Mouse (Mus musculus) left cerebral cortex, postnatal 4 days (tissue): ENCODE results near the gene C1qc. TPM values are rescaled to one million over a fixed set of nuclear protein-coding genes. Genes with fewer than 3 reads are reported as not detected.

ENCODE experiments used
- DNase-seq: peaks from one replicate; pipeline ENCODE4 v3.0.0-alpha.2; 2022
- intact Hi-C: fragments of 180-260 bp; cut with DNase I; formaldehyde crosslinking; loops from one replicate; pipeline ENCODE4 v1.15.1; 2025
- total RNA-seq, 2 experiments: library from RNA; stranded (reverse); gene quantifications; 2 replicates each; pipeline ENCODE4 v1.2.3; 2021

The C1qc gene
- total RNA-seq, result 10 to 100 TPM; 11.3 to 14.8 TPM

DNA sequence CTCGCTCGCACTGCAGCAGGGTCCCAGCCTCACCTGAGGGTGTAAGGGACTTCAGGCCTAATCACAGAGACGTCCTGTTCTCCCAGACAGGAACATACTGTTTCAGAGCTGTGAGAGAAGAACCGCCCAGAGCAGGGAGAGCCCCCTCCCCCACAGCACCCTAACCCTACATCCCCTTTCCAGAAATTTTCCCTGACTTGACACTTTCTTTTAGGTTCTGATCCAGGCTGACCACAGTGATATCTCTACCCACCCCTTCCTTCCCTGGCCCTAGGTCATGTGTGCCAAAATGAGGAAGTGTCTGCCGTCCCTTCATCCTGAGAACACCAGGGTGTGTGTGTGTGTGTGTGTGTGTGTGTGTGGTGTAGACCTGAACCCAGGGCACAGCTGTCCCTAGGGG is at the start of gene C1qc:
Gene C1qc, minus strand, starts transcription at position 255 of the 400 bp plus-strand sequence.
- intact Hi-C loops, result loop anchor here (5.0 to 10.0 kb wide), 2 partner anchors 84 to 412 kb away; no protein-coding TSS in a partner anchor

GRCm38 (mm10) chr4:136937935-136938334 is 45.1 kb upstream of the C1qc start:
- no peak for DNase-seq
- intact Hi-C loops, result no loop called here

More for the DNA sequence above, at the start of gene C1qc:
- no peak for DNase-seq

DNA sequence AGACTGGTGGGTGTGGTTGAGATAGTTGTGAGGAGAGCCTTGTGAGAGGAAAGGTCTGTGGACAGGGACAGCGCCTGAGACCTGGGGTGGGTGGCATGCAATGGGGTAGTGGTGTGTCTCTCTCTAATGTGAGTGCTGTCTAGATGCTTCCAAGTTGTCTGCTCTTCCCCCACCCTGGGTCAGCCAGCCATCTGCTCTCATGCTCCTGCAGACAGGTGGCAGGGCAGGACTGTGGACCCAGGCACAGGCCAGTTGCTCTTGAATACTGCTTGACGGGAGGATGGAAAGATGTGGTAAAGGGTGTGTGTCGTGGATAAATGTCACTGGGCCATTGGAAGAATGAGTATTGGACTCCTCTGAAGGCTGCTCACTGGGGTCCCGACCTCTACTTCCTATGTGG is 44.5 kb upstream of the C1qc start:
- intact Hi-C loops, result no loop called here
- no peak for DNase-seq

DNA sequence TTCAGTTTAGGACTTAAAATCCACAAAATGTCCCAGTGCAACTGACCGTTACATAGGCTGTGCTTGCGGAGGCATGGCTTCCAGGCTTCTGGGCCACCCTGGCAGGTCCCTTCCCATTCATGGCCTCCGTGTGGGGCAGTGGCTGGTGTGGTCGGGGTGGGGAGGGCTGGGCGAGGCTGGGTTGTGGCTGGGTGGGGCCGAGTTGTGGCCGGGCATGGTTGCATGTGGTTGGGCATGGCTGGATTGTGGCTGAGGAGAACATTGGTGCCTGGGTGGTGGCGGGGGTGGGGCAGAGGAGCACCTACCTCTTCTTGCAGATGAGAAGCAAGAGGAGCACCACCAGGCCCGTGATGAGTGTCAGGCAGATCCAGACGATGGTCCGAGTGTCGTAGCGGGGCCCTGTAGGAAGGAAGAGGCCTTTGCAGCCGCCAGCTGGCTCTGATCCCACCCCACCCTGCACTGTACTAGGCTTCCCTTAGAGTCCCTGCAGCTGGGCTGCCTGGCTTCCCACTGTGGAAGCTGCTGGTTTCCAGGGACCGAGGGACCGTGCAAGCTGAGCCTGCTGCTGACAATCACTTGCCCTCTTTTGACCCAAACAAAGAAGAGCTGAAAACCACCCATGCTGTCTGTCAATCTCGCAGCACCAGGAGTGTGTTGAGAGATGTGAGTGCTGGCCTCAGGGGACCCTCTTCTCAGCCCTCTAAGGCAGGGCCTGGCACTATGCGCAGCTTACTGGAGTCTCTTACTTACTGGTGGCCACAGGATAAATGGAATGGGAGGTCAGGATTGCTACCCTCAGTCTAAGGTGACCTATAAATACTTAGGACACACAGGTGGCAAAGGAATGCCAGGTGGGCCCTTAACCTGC is 42.1 kb upstream of the C1qc start:
- intact Hi-C loops, result no loop called here
- no peak for DNase-seq

DNA sequence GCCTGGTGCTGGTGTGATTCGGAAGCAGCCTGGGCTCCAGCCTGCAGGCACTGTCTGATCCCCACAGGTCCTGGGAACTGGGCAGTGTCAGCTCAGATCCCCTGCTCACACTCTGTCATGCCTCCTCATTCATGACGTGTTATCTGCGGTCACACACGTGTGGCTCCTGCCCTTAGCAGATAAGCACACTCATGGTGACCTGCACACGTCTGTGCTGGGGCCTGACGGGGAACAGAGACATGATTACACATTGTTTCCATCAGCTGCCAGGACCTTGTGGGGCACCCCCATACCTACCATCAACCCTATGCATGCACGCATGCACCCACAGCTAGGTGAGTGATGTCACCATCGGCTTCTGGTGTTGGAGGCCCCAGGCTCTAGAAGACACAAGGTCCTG is 37.6 kb upstream of the C1qc start:
- intact Hi-C loops, result no loop called here
- no peak for DNase-seq

DNA sequence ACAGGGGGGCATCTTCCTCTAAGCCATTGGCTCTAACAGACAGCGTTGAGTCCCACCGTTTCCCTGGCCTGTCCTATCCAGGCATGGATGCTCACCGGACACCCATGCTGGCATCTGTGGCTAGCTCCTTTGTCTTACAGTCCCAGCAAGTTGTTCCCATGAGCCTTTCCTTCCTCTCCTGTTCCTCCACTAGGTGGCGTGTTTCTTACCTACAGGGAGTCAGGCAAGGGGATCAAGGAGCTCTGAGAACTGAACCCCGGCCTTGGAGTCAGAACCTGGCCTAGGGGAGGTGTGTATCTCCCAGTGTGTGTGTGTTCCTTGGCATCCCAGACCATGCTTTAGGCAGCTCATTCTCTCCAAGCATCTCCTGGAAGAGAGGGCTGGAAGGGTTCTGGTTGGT is 36.1 kb upstream of the C1qc start:
- intact Hi-C loops, result no loop called here
- no peak for DNase-seq

- intact Hi-C loops, result no loop called here
- DNase-seq, result no peak
Observed at GRCm38 (mm10) chr4:136925804-136926203, 32.9 kb upstream of the C1qc start.

- intact Hi-C loops, result no loop called here
- DNase-seq, result no peak
Observed at GRCm38 (mm10) chr4:136924529-136924928, 31.7 kb upstream of the C1qc start.

GRCm38 (mm10) chr4:136919526-136919925 is 26.7 kb upstream of the C1qc start:
- DNase-seq, result no peak
- intact Hi-C loops, result no loop called here

DNA sequence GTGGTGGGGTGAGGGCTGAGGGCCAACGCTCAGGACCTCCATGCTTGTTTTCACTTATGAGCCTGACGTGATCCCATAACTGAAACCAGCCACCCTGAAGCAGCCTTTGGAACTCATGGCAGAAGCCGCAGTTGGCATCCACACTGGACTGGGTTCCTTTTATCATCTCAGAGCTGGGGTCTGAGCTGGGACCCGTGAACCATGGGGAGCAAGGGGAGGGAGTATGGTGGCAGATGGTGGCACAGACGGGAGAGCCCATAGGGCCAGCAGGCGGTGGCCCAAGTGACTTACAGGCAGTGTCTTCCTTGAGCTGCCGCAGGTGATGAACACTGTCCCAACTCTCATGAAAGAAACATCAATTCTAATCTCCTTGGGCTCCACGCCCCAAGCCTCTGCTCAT is 26.0 kb upstream of the C1qc start:
- peak; percentile 51 for DNase-seq
- intact Hi-C loops, result no loop called here

DNA sequence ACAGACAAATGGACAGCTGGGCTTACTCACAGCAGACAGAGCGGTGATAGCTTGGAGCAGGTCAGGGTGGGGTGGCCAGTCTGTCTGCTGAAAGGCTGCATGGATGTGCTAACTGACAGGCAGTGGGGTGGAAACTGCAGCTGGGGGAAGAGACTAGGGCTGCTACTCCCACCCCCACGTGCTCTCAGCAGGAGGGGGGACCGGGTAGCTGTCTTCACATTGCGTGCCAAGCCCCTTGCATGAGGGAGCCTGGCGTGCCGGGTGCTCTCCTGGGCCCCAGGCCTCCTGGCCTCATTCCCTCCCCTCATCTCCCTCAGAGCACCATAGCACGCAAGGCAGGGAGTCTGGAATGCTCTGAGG is 24.3 kb upstream of the C1qc start:
- intact Hi-C loops, result no loop called here
- DNase-seq, result peak; percentile 55

DNA sequence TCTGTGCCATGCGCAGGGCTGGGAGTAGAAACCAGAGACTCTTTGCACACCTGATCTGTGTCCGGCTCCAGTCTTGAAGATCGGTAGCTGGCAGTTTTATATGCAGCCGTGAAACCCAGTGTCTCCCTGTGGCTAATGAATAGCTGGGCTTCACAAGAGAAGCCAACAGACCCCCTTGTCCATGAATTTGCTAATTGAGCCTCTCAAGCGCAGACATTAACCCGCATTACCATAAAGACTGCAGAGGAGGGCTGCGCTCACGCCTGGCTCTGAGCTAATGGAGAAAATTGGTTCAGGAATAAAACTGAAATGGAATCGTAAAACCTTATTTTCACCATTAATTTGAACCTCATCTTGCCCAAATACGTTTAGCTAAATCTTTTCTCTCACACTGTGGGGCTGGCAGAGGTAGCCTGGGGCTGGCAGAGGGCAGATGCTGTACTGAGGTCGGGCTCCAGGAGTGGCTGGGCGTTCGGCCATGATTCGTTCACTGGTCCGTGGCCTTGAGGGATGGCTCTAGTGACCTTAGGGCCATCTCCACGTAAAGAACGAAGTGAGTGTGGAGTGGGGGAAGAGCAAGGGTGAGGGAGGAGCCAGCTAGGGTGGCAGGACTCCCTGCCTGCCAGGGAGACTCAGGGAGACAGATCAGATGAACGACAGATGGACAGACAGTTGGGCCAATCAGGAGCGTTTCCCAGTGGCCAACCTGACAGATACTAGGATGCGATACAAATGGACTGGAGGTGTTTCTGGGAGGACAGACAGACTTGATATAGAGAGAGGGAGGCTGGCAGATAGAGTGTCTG is 23.7 kb upstream of the C1qc start:
- intact Hi-C loops, result no loop called here
- DNase-seq, result peak; percentile 81

DNA sequence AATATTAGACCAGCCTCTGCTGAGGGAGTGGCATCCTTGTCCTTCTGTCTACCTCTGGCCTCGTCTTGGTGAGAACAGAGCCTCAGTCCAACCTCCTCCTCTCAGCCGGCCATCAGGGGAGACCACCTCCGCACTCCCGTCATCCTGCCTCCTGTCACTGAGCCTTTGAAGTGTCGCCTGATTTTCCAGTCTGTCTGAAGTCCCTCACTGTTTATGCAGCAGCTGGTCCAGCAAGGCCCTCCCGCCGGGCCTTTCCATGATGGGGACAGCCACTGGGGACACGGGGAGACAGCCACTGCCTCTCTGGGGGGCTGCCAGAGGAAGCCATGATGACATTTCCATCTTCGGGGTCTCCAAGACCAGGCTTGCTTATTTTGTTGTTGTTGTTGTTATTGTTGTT is 20.0 kb upstream of the C1qc start:
- intact Hi-C loops, result no loop called here
- peak; percentile 43 for DNase-seq

GRCm38 (mm10) chr4:136911804-136912203 is 18.9 kb upstream of the C1qc start:
- intact Hi-C loops, result no loop called here
- DNase-seq, result no peak

DNA sequence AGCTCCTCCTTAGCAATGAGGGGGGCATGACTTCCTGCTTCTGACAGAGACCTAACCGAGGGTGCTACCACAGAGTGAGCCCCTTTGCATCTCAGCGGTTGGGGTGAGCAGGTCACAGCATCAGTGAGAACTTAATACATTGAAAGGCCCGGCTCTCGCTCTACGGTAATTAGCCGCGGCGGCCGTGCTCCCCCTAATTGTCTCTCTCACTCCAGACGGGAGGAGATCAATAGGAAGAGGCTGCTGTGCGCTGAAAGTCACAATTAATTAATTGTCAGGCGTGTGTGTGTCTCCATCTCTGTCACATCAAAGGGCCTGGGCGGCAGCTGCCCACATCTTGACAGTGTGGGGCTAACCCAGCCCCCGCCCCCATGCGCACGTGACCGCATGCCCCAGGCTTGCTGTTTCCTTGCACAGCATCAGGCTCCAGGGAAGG is 18.4 kb upstream of the C1qc start:
- DNase-seq, result no peak
- intact Hi-C loops, result no loop called here

- DNase-seq, result no peak
- intact Hi-C loops, result loop anchor here (5.0 kb wide), 1 partner anchor 74 kb away; no protein-coding TSS in a partner anchor
Observed at GRCm38 (mm10) chr4:136907809-136908208, 14.9 kb upstream of the C1qc start.

- intact Hi-C loops, result loop anchor here (5.0 kb wide), 1 partner anchor 75 kb away; no protein-coding TSS in a partner anchor
- peak; percentile 58 for DNase-seq
Observed at GRCm38 (mm10) chr4:136907033-136907432, 14.2 kb upstream of the C1qc start.

DNA sequence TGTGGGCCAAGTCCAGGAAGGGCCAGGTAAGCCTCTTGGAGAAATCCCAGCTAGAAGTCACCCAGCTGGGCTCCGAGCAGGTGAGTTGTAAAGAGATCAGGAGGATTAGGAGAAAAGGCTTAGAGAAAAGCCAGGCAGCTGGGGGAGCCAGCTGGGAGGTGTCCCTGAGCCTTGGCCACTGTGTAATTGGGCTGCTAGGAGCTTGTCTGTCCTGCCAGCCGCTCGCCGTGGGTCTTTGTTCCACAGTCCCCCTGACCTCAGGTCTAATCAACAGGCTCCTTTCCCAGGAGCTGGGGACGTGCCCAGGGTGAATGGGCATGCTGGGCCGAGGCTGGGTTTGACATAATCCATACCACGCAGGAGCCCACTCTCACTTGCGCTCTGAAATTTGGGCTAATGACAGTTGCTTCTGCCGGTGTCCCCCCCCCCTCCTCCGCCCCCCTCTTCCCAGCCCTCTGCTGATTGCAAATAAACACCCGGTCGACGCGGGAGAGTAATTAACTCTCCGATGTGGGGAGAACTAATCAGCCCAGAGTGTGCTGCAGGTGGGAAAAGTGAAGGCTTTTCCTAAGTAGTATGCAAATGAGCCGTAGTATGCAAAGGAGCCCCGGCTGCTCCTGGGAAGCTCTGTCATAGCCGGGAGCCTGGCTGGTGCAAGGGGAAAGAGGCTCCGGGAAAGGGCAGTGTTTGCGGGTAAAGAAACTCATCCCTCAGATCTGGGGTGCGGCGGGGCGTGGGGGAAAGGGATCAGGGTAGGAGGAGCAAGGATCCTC is 12.1 kb upstream of the C1qc start:
- intact Hi-C loops, result loop anchor here (5.0 kb wide), 1 partner anchor 77 kb away; no protein-coding TSS in a partner anchor
- DNase-seq, result peak; percentile 56

DNA sequence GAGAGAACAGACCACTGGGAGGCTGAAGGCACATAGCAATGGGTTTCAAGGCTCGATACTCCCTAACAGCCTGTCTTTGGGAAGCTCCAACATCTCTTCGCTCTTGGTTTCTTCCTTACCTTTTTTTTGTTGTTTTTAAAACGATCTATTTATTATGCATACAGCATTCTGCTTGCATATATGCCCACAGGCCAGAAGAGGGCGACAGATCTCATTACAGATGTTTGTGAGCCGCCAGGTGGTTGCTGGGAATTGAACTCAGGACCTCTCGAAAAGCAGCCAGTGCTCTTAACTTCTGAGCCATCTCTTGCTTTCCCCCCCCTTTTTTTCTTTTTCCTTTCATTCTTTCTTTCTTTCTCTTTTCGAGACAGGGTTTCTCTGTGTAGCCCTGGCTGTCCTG is 6.3 kb upstream of the C1qc start:
- intact Hi-C loops, result loop anchor here (10.0 kb wide), 1 partner anchor 406 kb away; no protein-coding TSS in a partner anchor
- no peak for DNase-seq

GRCm38 (mm10) chr4:136898637-136899036 is 5.8 kb upstream of the C1qc start, which contains the start of gene C1qa:
C1qa (minus strand) TSS chr4:136898803.
- intact Hi-C loops, result loop anchor here (10.0 kb wide), 1 partner anchor 406 kb away; no protein-coding TSS in a partner anchor
- no peak for DNase-seq
